Mouse (Mus musculus): ENCODE data around the gene Msrb3. TPM values are rescaled to one million over a fixed set of nuclear protein-coding genes. Genes with fewer than 3 reads are reported as not detected.

Gene Msrb3
- polyA plus RNA-seq, 1 experiment from 2014 or later: 9.5 TPM

DNA sequence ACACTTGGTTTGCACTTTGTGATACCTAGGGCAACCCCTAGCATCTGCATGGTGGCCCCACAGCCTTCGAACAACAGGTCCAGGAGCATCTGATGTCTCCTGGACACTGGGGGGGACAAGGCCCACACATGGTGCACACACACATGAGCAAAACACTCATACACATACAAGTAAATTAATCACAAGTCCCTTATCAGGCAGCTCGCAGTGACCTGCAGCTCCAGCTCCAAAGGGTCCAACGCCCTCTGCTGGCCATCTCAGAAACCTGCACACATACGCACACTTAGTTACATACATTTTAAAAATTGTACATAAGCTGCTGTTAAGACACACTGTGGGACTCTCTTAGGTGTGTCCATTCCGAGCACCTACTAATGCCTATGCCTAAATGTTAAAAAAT lies 17.3 kb upstream of the Msrb3 start:
- H3K4me1 ChIP-seq: peaks cover 2% of the 10 kb centered on the region; the same call in 1 of the 2 replicates
- ATAC-seq (ENCODE audit: insufficient number of reproducible peaks, low FRiP score, low TSS enrichment, low read depth): no peak
- H3K4me3 ChIP-seq (replicated peaks): no peak overlapping the region
- H3K9me3 ChIP-seq (replicated peaks): no peaks in the 10 kb centered on the region
- H3K4me2 ChIP-seq (replicated peaks): no peak overlapping the region
- no peaks in the 10 kb centered on the region for H3K27me3 ChIP-seq
- H3K9ac ChIP-seq: no peak overlapping the region
- no peaks in the 10 kb centered on the region for H3K36me3 ChIP-seq
- 89% methylated on average over 5 of the region's 5 CpGs for WGBS
- no peak overlapping the region for H3K27ac ChIP-seq (replicated peaks)

DNA sequence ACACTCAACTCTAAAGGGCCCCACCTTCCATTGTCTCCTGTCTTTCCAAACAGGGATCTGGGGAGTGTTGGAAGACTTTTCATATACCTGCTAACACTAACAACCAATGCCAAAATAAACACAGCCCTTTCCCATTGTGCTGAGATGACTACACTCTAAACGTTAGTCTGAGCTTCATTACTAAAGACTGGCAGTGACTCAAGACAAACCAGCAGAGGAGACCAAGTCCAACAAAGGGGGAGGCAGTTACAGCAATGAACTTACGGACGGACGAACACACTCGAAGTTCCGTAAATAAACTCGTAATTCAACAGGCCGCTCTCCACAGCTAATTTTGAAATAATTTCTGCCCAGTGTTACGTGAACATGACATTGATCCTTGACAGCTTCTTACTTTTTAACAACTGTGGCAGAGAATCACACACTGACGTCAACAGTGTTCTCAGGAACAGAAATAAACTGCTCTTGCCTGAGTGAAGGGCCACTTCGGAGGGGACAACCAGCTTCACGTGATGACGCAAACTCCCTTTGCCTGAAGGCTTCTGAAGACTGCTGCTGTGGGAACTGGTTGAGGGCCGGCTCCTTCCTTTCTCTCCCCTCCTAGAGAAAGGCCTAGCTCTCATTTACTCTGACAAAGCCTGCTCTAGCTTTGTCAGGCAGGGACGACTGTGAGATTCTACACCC lies 16.2 kb upstream of the Msrb3 start:
- Histone ChIP-seq H3K27ac (replicated peaks) (peak overlapping the region; percentile 61), H3K36me3 (no peaks in the 10 kb centered on the region), H3K9me3 (replicated peaks) (no peaks in the 10 kb centered on the region), H3K4me1 (peaks cover 2% of the 10 kb centered on the region; the same call in 1 of the 2 replicates), H3K9ac (no peak overlapping the region), H3K27me3 (no peaks in the 10 kb centered on the region), H3K4me3 (replicated peaks) (no peak overlapping the region), H3K4me2 (replicated peaks) (no peak overlapping the region)
- WGBS: 63% methylated on average over 15 of the region's 15 CpGs
- ATAC-seq (ENCODE audit: insufficient number of reproducible peaks, low FRiP score, low TSS enrichment, low read depth): 0 out of 2 replicates have a peak, but pooled peaks have one; percentile 43

DNA sequence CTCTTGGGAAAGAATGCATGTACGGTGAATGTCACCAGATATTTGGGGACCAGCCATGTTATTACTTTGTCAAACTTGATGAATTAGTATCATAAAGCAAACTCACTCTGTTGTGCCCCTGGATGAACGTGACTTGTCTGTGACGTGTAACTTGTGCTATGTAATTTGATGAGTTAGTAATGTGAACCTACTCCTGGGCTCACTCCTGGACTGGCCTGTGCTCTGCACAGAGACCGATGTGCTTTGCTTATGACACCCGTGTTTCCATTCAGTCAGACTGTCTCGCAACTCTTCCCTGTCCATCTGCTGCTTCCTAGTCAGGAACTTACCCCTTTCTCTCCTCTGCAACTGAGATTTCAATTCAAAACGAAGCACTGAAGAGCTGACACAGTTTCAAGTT lies 15.4 kb upstream of the Msrb3 start:
- H3K4me1 ChIP-seq: peaks cover 2% of the 10 kb centered on the region; the same call in 1 of the 2 replicates
- H3K4me2 ChIP-seq (replicated peaks): no peak overlapping the region
- H3K36me3 ChIP-seq: no peaks in the 10 kb centered on the region
- H3K9ac ChIP-seq: no peak overlapping the region
- WGBS: 67% methylated on average over 7 of the region's 7 CpGs
- no peak for ATAC-seq (ENCODE audit: insufficient number of reproducible peaks, low FRiP score, low TSS enrichment, low read depth)
- H3K9me3 ChIP-seq (replicated peaks): no peaks in the 10 kb centered on the region
- peak overlapping the region; percentile 61; the same call in 1 of the 2 replicates for H3K27ac ChIP-seq (replicated peaks)
- H3K4me3 ChIP-seq (replicated peaks): no peak overlapping the region
- no peaks in the 10 kb centered on the region for H3K27me3 ChIP-seq

DNA sequence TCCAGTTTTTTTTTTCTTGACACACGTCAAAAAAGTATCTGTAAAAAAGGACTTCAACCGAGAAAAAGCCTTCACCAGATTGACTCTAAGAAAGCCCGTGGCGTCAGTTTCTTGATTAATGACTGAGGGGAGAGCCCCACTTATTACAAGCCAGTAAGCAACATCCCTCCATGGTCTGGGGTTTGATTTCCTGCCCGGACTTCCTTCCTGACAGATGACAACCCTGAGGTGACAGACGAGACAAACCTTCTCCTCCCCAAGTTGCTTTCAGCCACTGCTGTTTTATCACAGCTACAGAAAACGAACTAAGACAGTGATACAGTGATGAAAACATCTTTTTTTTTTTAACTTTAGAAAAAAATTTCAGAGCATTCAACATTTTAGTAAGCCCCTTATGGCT lies 14.9 kb upstream of the Msrb3 start:
- no peak overlapping the region for H3K4me2 ChIP-seq (replicated peaks)
- no peak overlapping the region for H3K27ac ChIP-seq (replicated peaks)
- no peak overlapping the region for H3K4me3 ChIP-seq (replicated peaks)
- peaks cover 2% of the 10 kb centered on the region; the same call in 1 of the 2 replicates for H3K4me1 ChIP-seq
- no peaks in the 10 kb centered on the region for H3K9me3 ChIP-seq (replicated peaks)
- ATAC-seq (ENCODE audit: insufficient number of reproducible peaks, low FRiP score, low TSS enrichment, low read depth): no peak
- WGBS: 74% methylated on average over 7 of the region's 7 CpGs
- no peak overlapping the region for H3K9ac ChIP-seq
- H3K27me3 ChIP-seq: no peaks in the 10 kb centered on the region
- H3K36me3 ChIP-seq: no peaks in the 10 kb centered on the region

DNA sequence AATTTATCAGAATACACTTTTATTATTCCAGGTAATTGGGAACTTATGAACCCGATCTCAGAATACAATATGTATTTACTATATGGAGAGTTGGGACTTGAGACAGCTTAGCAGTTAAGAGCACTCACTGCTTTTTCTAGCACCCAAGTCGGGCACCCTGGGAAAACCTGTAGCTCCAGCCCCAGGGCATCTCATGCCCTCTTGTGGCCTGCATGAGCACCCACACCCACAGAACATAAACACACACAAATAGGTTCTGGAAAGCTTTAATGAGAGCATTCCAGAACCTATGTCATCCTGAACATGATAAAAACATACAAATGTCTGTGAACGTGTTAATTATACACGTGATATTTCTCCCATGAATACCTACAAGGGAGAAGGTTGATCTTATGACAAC lies 13.1 kb upstream of the Msrb3 start:
- H3K36me3 ChIP-seq: no peaks in the 10 kb centered on the region
- H3K27ac ChIP-seq (replicated peaks): no peak overlapping the region
- H3K9ac ChIP-seq: no peak overlapping the region
- peaks cover 2% of the 10 kb centered on the region; the same call in 1 of the 2 replicates for H3K4me1 ChIP-seq
- 72% methylated on average over 4 of the region's 4 CpGs for WGBS
- H3K4me3 ChIP-seq (replicated peaks): no peak overlapping the region
- no peak for ATAC-seq (ENCODE audit: insufficient number of reproducible peaks, low FRiP score, low TSS enrichment, low read depth)
- no peak overlapping the region for H3K4me2 ChIP-seq (replicated peaks)
- no peaks in the 10 kb centered on the region for H3K27me3 ChIP-seq
- H3K9me3 ChIP-seq (replicated peaks): no peaks in the 10 kb centered on the region

GRCm38 (mm10) chr10:120908776-120909574 lies 10.1 kb upstream of the Msrb3 start:
- H3K4me2 ChIP-seq (replicated peaks): no peak overlapping the region
- H3K4me1 ChIP-seq: no peaks in the 10 kb centered on the region
- H3K36me3 ChIP-seq: no peaks in the 10 kb centered on the region
- no peak overlapping the region for H3K9ac ChIP-seq
- H3K4me3 ChIP-seq (replicated peaks): no peak overlapping the region
- H3K9me3 ChIP-seq (replicated peaks): no peaks in the 10 kb centered on the region
- no peak for ATAC-seq (ENCODE audit: insufficient number of reproducible peaks, low FRiP score, low TSS enrichment, low read depth)
- WGBS: 84% methylated on average over 11 of the region's 11 CpGs
- no peaks in the 10 kb centered on the region for H3K27me3 ChIP-seq
- no peak overlapping the region for H3K27ac ChIP-seq (replicated peaks)

GRCm38 (mm10) chr10:120904676-120905075 lies 5.8 kb upstream of the Msrb3 start:
- Histone ChIP-seq H3K4me1 (0 out of 2 replicates have a peak, but pooled peaks cover 9% of the 10 kb centered on the region), H3K9me3 (replicated peaks) (no peaks in the 10 kb centered on the region), H3K27me3 (no peaks in the 10 kb centered on the region), H3K36me3 (no peaks in the 10 kb centered on the region), H3K9ac (no peak overlapping the region), H3K27ac (replicated peaks) (no peak overlapping the region), H3K4me3 (replicated peaks) (no peak overlapping the region), H3K4me2 (replicated peaks) (no peak overlapping the region)
- WGBS: 86% methylated on average over 10 of the region's 10 CpGs
- ATAC-seq (ENCODE audit: insufficient number of reproducible peaks, low FRiP score, low TSS enrichment, low read depth): no peak

DNA sequence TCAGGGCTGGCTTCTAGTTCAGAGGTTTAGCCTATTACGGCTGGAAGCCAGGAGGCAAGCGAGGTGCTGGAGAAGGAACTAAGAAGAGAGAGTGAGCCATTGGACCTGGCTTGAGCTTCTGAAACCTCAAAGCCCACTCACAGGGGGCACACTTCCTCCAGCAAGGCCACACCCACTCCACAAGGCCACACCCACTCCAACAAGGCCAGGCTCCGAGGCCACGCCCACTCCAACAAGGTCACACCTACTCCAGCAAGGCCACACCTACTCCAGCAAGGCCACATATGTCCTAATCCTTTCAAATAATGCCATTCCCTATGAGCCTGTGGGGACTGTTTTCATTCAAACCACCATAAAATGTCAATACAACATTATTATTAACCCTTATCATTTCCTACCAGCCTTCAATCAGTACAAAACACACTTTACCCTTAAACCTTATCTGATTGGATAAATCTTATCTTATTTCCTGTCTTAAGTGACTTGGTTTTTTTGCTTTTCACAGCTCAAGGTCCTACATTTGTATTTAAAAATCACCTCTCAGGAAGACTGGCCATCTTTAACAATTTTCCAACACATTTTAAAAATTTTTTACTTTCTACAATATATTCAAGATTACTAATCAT lies 5.1 kb upstream of the Msrb3 start:
- Histone ChIP-seq H3K36me3 (no peaks in the 10 kb centered on the region), H3K4me2 (replicated peaks) (no peak overlapping the region), H3K4me1 (peaks cover 14% of the 10 kb centered on the region; the same call in 1 of the 2 replicates), H3K27ac (replicated peaks) (no peak overlapping the region), H3K9ac (no peak overlapping the region), H3K9me3 (replicated peaks) (no peaks in the 10 kb centered on the region), H3K4me3 (replicated peaks) (no peak overlapping the region), H3K27me3 (no peaks in the 10 kb centered on the region)
- WGBS: 77% methylated on average over 4 of the region's 4 CpGs
- ATAC-seq (ENCODE audit: insufficient number of reproducible peaks, low FRiP score, low TSS enrichment, low read depth): no peak

- no peaks in the 10 kb centered on the region for H3K36me3 ChIP-seq
- WGBS: 31% methylated on average over 9 of the region's 9 CpGs
- ATAC-seq (ENCODE audit: insufficient number of reproducible peaks, low FRiP score, low TSS enrichment, low read depth): no peak
- peaks cover 18% of the 10 kb centered on the region; the same call in 1 of the 2 replicates for H3K4me1 ChIP-seq
- H3K27me3 ChIP-seq: no peaks in the 10 kb centered on the region
- H3K27ac ChIP-seq (replicated peaks): no peak overlapping the region
- no peak overlapping the region for H3K9ac ChIP-seq
- no peak overlapping the region for H3K4me3 ChIP-seq (replicated peaks)
- H3K9me3 ChIP-seq (replicated peaks): no peaks in the 10 kb centered on the region
- no peak overlapping the region for H3K4me2 ChIP-seq (replicated peaks)
Measured at GRCm38 (mm10) chr10:120901746-120902145, 2.8 kb upstream of the Msrb3 start.

- Histone ChIP-seq H3K4me2 (replicated peaks) (no peak overlapping the region), H3K9me3 (replicated peaks) (no peaks in the 10 kb centered on the region), H3K4me3 (replicated peaks) (no peak overlapping the region), H3K36me3 (no peaks in the 10 kb centered on the region), H3K27me3 (no peaks in the 10 kb centered on the region), H3K9ac (no peak overlapping the region), H3K4me1 (peaks cover 24% of the 10 kb centered on the region), H3K27ac (replicated peaks) (no peak overlapping the region)
- 47% methylated on average over 13 of the region's 13 CpGs for WGBS
- ATAC-seq (ENCODE audit: insufficient number of reproducible peaks, low FRiP score, low TSS enrichment, low read depth): no peak
Measured at GRCm38 (mm10) chr10:120900096-120900495, 1.2 kb upstream of the Msrb3 start.

- Histone ChIP-seq H3K9ac (peak overlapping the region; percentile 64), H3K36me3 (no peaks in the 10 kb centered on the region), H3K4me2 (replicated peaks) (peak overlapping the region; percentile 94), H3K4me3 (replicated peaks) (peak overlapping the region; percentile 71), H3K27ac (replicated peaks) (peak overlapping the region; percentile 78), H3K4me1 (peaks cover 24% of the 10 kb centered on the region), H3K27me3 (no peaks in the 10 kb centered on the region), H3K9me3 (replicated peaks) (no peaks in the 10 kb centered on the region)
- peak; percentile 62 for ATAC-seq (ENCODE audit: insufficient number of reproducible peaks, low FRiP score, low TSS enrichment, low read depth)
- under 1% methylated on average over 49 of the region's 49 CpGs for WGBS
Measured at GRCm38 (mm10) chr10:120898357-120898756, 544 bp downstream of the Msrb3 start.

Measured in embryonic facial prominence, embryonic 15.5 days (tissue).